Mouse (Mus musculus): ENCODE measurements around the gene Cdca5.
A peak's percentile ranks its signal among the peaks of the same experiment; 100 is the strongest.

Cdca5 gene

DNA sequence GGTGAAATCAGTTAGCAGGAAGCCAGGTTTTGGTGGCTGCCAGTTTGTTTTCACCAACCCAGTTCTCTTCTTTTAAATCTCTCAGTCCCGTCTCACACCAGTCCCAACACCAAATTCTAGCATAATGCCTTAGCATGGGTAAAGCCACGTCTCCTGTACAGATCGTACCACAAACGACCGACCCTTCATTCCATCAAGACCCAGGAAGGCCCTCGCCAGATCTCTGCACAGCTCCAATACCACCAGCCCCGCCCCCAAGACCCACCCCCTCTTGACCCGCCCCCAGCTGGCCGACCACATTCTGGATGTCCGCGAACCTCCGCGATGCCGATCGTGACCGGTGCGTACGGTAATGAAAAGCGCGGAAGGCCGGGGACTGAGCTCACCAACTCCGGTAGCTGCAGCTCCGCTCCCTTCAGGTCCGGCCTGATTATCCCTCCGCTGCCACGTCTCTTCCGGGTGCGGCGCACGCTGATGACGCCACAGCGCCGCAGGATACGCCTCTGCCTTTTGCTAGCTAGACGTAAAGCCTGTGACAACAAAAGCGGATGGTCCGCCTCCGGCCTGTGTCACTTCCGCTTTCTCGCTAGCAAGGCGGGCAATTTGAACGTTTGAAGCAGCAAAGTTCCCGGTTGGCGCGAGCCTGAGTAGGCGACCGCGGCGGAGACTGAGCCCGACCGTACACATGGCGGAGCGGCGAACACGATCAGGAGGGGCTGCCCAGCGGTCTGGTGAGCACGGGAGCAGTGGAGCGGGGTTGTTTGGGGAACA lies at the start of gene Cdca5, which contains the start of gene Zfpl1:
Cdca5 (plus strand) TSS at position 506 of the 771 bp plus-strand sequence.
Zfpl1 (minus strand) TSS at position 479 of the 771 bp plus-strand sequence.
- peak; percentile 99 for DNase-seq (ENCODE audit: low spot score)

DNA sequence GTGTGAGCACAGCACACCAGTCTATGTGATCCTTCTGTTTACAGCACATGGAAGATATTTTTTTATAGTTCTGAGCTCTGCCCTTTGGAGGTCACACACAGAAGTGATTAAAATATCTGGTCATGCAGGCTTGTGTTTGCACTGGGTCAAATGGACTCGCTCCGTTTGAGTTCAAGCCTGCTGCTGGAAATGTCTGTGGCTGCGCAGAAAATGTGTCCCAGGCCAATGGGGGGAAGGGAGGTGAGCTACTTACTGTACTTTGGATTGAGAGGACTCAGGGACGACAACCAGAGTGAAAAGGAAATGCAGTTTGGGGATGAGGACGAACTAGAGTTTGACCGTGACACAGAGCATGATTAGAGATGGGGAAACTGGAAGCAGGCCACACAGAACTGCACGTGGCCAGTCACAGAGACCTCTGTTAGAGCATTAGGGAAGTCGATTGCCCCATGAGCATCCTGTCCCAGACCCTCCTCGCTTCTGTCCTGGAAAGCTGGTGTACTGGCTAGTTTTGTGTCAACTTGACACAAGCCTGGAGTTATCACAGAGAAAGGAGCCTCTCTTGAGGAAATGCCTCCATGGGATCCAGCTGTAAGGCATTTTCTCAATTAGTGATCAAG lies 48.7 kb upstream of the Cdca5 start:
- no peak for DNase-seq (ENCODE audit: low spot score)

DNA sequence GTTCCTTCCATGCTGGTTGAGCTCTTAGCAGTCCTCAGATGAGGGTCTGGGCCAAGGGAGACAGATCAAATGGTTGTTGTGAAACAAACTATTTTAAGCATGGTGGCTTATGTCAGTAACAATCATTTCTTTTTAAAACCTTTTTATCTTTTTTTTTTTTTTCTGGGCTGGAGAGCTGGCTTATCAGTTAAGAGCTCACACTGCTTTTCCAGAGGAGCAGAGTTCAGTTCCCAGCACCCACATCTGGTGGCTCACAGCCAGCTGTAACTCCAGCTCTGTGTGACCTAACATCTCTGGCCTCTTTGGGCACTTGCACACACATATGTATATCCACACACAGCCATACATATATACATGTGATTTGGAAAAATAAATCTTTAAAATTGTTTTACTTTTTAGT lies 47.1 kb upstream of the Cdca5 start:
- no peak for DNase-seq (ENCODE audit: low spot score)

DNA sequence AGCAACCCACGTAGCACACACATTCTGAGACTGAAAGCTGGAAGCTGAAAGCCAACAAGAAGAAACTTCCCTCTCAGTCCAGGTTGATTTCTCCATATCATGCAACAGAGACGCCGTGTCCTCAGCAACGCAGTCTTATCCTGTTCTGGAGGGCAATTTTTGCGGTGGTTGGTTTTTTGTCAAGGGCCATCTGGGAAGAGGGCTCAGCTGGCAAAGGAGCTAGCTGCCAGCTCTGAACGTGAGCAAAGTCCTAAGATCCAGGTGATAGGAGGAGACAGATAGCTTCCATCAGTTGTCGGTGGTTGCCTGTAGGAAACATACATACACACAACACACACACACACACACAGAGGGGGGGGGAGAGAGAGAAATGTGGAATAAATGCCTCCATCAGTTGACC lies 46.5 kb upstream of the Cdca5 start:
- no peak for DNase-seq (ENCODE audit: low spot score)

DNA sequence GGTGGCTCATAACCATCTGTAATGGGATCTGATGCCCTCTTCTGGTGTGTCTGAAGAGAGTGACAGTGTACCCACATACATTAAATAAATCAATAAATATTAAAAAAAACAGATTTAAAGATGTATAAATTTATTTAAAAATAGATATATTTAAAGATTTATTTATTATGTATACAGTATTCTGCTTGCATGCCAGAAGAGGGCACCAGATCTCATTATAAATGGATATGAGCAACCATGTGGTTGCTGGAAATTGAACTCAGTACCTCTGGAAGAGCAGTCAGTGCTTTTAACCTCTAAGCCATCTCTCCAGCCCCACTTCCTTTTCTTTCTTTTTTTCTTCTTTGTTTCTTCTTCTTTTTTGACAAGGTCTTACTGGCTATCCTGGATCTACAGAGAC lies 44.8 kb upstream of the Cdca5 start:
- no peak for DNase-seq (ENCODE audit: low spot score)

DNA sequence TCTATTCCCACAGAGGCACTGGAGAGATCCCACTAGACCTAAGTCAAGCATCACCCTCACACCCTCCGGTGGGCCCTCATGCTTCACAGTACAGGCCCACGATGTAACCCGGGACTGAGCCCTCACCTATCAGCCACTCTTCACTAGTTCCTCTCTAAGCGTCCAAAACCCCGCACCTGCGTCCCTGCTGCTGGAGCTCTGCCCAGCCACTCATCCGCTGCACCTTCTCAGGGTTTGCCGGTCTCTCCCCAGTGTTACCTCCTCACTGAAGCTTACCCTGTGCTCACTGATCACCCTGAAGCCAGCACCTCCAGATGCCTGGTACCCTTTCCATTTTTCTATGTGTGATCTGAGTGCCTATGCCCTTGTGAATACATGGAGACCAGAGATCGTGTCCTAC lies 42.5 kb upstream of the Cdca5 start:
- DNase-seq (ENCODE audit: low spot score), result no peak

DNA sequence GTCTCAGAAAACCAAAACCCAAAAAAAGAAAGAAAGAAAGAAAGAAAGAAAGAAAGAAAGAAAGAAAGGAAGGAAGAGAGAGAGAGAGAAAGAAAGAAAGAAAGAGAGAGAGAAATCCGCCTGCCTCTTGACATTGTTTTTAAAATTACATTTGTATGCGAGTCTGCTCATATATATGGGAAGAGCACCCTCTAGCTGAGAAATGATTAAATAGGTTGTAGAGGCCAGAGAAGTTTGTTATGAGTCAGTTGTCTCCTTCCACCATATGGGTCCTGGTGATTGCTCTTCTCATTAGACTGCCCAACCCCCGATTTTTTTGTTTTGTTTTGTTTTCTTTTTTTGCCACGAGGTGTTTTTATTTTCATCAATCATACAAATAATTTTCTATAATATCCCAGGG lies 40.7 kb upstream of the Cdca5 start:
- peak; percentile 54 for DNase-seq (ENCODE audit: low spot score)

DNA sequence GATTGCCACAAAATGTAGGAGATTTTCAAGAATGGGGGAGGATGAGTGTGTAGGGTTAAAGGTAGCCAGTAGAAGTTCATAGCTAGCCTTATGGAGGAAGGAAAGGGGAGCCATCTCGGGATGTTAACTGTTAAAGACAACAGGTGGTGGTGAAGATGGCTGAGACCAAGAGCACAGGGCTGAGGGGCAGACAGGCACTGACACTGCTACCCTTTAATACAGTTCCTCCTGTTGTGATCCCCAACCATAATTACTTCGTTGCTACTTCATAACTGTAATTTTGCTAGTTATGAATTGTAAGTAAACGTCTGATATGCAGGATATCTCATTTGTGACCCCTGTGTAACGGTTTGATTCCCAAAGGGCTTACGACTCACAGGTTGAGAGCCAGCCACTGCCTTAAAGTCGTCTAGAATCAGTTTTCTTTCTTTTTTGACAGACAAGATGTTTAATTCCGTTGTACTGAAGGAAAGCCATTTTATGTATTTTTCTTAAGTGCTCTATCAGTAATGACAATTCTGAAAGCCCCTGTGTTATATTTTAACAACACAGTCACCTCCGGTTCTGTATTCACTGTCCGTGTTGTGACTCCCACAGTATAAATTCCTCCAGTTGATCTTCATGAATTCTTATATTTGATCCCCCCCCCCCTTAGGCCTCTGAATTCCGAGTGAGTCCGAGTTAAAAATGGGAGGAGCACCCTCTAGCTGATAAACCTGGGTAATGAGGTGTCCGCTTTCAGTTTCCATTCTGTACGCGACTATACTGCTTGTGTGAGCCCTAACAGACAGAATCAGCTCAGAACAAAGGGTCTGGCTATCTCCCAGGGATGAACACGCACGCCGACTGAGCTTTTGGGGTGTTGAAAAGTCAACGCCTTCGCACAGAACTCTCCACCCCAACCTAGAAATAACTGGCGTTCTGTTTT lies 39.2 kb upstream of the Cdca5 start:
- no peak for DNase-seq (ENCODE audit: low spot score)

DNA sequence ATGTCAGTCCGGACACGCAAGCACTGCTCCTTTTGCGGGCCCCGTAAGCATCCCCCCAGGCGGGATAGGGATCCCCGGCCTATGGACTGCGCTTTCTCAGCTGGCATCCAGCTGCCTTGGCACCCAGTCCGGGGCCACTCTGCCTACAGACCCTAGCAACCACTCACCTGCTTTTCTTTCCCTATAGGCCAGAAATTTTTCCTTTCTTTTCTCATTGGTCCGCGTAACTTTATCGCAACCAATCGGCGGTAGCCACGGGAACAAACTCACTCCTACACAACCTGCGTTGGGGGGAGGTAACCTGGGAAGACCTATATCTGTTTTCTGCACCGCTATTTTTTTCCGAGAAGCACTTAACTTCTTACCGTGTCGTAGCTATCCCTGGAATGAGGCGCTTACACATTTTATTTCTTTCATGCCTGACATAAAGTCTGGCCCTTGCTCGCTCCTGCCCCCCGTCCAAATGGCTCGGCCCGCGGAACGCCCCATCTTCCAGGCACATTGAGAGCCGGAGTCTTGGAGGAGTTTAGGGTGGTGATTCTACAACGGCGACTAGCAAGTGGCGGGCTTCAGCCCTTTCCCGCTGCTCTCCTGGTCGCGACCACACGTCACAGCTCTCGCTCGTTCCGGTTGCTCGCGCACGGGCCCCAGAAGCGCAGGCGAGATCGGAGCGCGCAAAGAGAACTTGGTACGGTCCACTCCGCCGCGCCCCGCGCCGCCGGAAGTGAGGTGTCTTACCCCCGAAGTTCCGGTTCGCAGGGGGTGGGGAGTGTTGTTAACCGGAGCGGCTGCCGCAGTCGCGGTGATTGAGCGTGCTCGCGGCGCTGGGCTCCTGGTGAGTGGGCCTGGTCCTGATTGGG lies 38.3 kb upstream of the Cdca5 start, which contains the start of gene Syvn1:
Syvn1 (plus strand) TSS at position 283 of the 860 bp plus-strand sequence.
- DNase-seq (ENCODE audit: low spot score), result peak; percentile 97

DNA sequence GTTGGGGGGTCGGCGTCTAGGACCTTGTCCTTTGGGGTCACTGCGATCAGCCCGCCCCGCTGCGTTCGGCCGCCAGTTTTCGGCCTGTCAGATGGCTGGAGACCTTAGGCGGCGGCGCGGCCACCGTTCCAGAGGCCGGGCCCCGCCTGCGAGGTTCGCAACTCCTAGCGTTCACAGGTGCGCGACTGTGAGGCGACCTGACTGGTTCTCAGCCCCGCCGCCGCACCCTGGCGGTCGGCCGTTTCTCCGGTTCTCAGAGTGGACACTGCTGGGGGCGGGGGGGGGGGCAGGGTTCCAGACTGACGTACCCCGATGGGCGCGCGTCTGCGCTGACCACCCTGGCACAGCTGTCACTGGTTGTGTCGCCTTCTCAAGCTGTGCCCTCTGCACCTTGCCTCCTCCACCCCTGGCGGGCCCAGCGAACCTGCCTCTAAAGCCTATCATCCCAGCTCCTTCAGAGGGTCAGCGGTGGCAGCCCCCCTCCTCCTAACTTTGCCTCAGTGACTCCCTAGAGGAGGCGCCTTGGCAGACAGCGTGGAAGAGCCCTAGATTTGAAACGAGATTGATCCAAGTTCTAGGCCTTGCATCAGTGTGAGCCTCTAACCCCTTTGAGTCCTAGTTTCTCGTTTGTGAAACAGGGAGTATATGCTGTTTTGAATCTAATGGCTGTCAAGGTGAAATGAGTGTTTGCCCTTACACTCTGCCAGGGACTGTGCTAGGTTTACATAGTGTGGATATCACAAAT lies 37.5 kb upstream of the Cdca5 start:
- no peak for DNase-seq (ENCODE audit: low spot score)

DNA sequence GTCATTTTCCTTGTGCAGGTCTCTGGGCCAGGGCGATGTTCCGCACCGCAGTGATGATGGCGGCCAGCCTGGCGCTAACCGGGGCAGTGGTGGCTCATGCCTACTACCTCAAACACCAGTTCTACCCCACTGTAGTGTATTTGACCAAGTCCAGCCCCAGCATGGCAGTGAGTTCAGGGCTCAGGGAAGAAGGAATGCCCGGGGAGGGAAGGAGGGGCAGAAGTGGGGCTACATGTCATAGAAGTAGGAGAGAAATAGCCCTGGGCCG lies 37.0 kb upstream of the Cdca5 start:
- DNase-seq (ENCODE audit: low spot score), result no peak

DNA sequence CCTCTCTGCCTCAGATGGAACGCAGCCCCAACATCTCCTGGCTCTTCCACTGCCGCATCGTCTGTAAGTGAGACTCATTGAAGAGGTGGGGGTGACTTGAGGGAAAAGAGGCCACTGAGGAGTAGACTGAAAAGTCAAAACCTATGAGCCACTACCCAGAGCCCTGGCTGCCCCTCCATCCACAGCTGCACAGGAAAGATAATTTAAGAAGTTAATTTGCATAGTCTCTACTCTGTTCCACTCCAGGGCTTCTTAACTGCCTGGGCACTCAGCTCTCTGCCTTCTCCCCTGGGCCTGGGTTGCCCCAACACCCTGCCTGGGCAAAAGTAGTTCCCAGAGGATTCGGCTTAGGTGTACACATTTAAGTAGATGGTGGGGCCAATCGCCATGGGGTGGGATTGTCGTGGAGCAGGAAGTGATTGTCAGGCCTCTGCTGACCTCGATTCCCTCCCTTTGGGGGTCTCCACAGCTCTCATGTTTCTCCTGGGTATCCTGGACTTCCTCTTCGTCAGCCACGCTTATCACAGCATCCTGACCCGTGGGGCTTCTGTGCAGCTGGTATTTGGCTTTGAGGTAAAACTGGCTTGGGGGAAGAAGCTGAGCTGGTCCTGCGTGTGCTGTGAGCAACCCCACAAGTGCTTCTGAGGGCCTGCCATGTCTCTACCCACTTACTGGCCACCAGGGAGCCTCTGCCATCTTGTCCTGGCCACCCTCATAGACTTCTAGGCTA lies 35.9 kb upstream of the Cdca5 start:
- DNase-seq (ENCODE audit: low spot score), result no peak

DNA sequence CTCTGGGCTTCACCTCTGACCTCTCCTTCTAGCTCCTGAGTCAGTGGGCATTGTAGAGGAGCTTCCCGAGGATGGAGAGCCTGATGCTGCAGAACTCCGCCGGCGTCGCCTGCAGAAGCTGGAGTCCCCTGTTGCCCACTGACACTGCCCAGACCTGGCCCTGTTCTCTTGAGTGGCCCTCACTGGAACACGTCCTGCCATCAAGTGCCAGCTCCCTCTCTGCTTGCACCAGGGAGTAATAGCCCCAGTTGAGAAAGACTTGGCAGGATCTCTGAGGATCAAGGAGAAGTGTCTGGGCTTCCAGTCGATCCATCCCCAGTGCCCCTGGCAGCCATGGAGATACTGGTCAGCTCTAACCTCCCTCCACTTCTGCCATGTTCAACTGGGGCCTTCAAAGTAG lies 32.3 kb upstream of the Cdca5 start:
- DNase-seq (ENCODE audit: low spot score), result no peak

DNA sequence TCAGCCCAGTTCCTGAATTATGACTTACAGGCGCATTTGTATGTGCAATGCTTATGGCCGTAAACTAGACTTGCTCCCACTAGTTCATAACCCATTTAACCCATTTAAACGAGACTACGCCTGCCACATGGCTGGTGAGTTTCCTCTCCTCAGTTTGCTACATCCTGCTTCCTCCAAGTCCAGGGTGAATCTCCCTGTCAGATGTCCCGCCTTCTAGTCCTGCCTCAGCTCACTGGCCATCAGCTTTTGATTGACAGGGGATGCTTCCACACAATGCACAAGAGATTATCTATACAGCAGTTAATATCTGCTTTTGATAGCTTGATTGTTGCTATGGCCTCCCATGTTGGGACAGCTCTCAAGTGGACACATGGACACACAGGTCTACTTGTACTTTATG lies 30.5 kb upstream of the Cdca5 start:
- no peak for DNase-seq (ENCODE audit: low spot score)

DNA sequence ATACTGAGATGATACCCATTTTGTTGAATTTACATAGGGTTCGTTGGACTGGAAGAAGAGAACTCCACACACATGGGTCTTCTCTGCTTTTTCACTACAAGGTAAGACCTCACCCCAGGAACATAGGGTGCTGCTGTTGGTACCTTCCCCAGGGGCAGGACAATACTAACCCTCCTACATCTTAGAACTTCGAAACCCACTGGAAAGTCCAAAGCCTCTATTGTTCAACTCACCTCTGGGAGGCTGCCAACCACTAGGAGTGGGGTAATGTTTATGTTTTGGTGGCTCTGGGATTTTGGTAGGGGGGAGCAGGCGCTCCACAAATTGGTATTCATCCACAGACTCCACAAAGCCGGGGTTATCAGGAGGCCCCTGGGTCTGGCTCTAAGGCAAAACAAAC lies 28.1 kb upstream of the Cdca5 start:
- no peak for DNase-seq (ENCODE audit: low spot score)

DNA sequence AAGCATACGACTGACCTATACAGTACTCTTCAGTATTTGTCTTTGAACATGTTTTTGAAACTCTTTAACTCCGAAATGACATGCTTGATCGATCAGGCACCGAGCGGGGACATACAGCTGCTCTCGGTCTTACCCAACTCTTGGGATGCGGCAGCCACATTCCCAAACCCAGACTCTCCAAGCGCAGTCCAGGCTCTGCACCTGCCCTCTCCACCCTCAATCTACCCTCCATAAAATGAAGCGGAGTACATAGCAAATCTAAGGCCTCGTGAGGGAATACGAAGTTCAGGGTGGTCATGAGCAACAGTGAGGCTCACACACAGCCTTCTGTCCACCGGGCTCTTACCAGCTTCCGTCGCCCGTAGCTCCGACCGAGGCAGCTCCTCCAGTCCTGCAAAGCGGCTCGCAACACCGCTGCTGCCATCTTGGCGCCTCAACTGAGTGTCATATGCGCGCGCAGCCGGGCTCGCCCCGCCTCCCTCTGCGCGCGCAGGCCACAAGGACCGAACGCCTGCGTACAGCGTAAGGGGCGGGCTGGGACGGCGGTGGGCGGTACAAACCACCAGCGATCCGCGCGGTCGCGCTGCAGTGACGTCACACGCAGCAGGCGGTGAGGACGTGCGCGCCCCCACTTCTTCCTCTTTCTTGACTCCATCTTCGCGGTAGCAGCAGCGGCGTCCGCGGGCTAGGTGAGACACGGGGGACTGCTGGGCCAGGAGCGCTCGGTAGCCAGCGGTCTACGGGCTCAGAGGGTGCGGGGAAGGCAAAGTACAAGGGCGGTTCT lies 27.3 kb upstream of the Cdca5 start, which contains the start of the genes Mrpl49 and Fau:
Mrpl49 (minus strand) TSS at position 473 of the 784 bp plus-strand sequence.
Fau (plus strand) TSS at position 532 of the 784 bp plus-strand sequence.
- DNase-seq (ENCODE audit: low spot score), result peak; percentile 98

DNA sequence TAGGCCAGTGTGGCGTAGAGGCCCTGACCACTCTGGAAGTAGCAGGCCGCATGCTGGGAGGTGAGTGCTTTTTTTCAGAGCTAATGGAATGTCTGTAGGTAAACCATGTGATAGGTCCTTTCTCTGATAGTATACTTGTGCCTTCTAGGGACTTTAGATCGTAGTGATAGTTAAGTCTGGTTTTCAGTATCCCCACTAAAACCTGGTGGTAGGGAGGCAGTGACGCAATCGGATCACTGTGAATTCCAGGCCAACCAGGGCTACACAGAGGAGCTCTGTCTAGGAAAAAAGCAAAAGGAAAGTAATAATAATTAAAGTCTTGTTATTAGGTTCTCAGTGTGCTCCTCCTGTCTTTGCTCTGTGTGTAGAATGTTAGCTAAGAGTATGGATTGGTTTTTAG lies 26.3 kb upstream of the Cdca5 start:
- DNase-seq (ENCODE audit: low spot score), result no peak

DNA sequence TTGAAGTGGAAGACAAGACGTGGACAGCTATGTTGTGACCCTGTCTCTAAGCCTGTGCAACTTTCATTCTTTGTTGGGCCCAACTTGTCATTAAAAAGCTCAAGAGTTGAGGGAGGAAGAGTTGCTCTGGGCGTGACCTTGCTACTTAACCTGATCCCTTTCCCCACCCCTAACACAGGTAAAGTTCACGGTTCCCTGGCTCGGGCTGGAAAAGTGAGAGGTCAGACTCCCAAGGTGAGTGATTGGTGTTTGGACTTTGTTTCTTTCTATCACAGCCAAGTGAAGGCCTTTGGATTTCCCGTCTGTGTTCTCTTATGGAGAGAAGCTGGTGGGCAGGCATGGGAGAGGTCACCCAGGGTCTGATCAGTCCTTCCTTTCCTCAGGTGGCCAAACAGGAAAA lies 25.8 kb upstream of the Cdca5 start:
- DNase-seq (ENCODE audit: low spot score), result no peak

DNA sequence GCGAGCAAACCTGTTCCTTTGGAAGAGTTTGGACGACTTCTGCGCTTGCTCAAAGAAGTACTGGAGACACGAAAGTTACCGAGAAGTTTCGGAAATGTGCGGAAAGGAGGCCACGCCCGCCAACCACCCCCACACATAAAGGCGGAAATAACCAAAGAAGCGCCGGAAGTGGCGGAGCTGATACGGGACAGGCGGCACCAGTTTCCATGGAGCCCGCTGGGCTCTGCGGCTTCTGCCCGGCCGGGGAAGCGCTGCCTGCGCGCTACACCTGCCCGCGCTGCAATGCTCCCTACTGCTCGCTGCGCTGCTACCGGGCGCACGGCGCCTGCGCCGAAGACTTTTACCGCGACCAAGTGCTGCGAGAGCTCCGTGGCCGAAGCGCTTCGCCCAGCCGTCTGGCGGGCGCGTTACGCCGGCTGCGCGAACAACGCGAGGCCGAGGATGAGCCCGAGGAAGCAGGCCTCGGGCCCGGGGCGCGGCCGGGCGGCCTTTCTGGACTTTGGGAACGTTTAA lies 23.7 kb upstream of the Cdca5 start, which contains the start of gene Znhit2:
Znhit2 (plus strand) TSS at position 172 of the 513 bp plus-strand sequence.
- peak; percentile 97 for DNase-seq (ENCODE audit: low spot score)
